Mouse (Mus musculus): ENCODE measurements around the gene Rin2. TPM values are rescaled to one million over a fixed set of nuclear protein-coding genes. Genes with fewer than 3 reads are reported as not detected.

Rin2 gene
- polyA plus RNA-seq, 1 experiment from 2014 or later = 1.7 TPM

GRCm38 (mm10) chr2:145873953-145874352 is 198.9 kb downstream of the Rin2 start:
- H3K9me3 ChIP-seq (replicated peaks) = no peaks in the 10 kb centered on the region
- DNase-seq (no peak), ATAC-seq (ENCODE audit: low read depth) (no peak)
- WGBS (ENCODE audit: insufficient replicate concordance) = 43% methylated on average over 1 of the region's 1 CpGs
- no peaks in the 10 kb centered on the region for H3K27me3 ChIP-seq
- H3K4me3 ChIP-seq (replicated peaks) = no peak overlapping the region
- H3K4me2 ChIP-seq = no peak overlapping the region
- H3K9ac ChIP-seq = no peak overlapping the region
- H3K4me1 ChIP-seq (replicated peaks) = no peaks in the 10 kb centered on the region
- H3K27ac ChIP-seq = no peak overlapping the region
- no peaks in the 10 kb centered on the region for H3K36me3 ChIP-seq

GRCm38 (mm10) chr2:145874879-145875482 is 200.0 kb downstream of the Rin2 start:
- Histone ChIP-seq H3K4me3 (replicated peaks) (no peak overlapping the region), H3K27me3 (no peaks in the 10 kb centered on the region), H3K36me3 (no peaks in the 10 kb centered on the region), H3K4me1 (replicated peaks) (no peaks in the 10 kb centered on the region), H3K9me3 (replicated peaks) (no peaks in the 10 kb centered on the region), H3K4me2 (no peak overlapping the region), H3K27ac (no peak overlapping the region), H3K9ac (no peak overlapping the region)
- 50% methylated on average over 3 of the region's 3 CpGs for WGBS (ENCODE audit: insufficient replicate concordance)
- DNase-seq (no peak), ATAC-seq (ENCODE audit: low read depth) (no peak)

GRCm38 (mm10) chr2:145877191-145877590 is 202.2 kb downstream of the Rin2 start:
- Histone ChIP-seq H3K4me3 (replicated peaks) (no peak overlapping the region), H3K4me1 (replicated peaks) (no peaks in the 10 kb centered on the region), H3K27ac (no peak overlapping the region), H3K9ac (no peak overlapping the region), H3K36me3 (no peaks in the 10 kb centered on the region), H3K27me3 (no peaks in the 10 kb centered on the region), H3K9me3 (replicated peaks) (no peaks in the 10 kb centered on the region; the same call in 1 of the 2 replicates), H3K4me2 (no peak overlapping the region)
- 76% methylated on average over 3 of the region's 3 CpGs for WGBS (ENCODE audit: insufficient replicate concordance)
- no peak for ATAC-seq (ENCODE audit: low read depth)
- DNase-seq = no peak

- Histone ChIP-seq H3K4me2 (no peak overlapping the region), H3K27ac (no peak overlapping the region), H3K27me3 (no peaks in the 10 kb centered on the region), H3K9me3 (replicated peaks) (no peaks in the 10 kb centered on the region; the same call in 1 of the 2 replicates), H3K9ac (no peak overlapping the region), H3K4me3 (replicated peaks) (no peak overlapping the region), H3K4me1 (replicated peaks) (peaks cover 15% of the 10 kb centered on the region; the same call in 1 of the 2 replicates), H3K36me3 (no peaks in the 10 kb centered on the region)
- 45% methylated on average over 11 of the region's 11 CpGs for WGBS (ENCODE audit: insufficient replicate concordance)
- ATAC-seq (ENCODE audit: low read depth) (no peak), DNase-seq (no peak)
Observed at GRCm38 (mm10) chr2:145880887-145881747, 206.1 kb downstream of the Rin2 start.

GRCm38 (mm10) chr2:145881932-145882331 is 206.9 kb downstream of the Rin2 start:
- Histone ChIP-seq H3K27ac (no peak overlapping the region), H3K9ac (no peak overlapping the region), H3K9me3 (replicated peaks) (no peaks in the 10 kb centered on the region; the same call in 1 of the 2 replicates), H3K4me1 (replicated peaks) (peaks cover 15% of the 10 kb centered on the region; the same call in 1 of the 2 replicates), H3K27me3 (no peaks in the 10 kb centered on the region), H3K4me2 (no peak overlapping the region), H3K4me3 (replicated peaks) (no peak overlapping the region), H3K36me3 (no peaks in the 10 kb centered on the region)
- ATAC-seq (ENCODE audit: low read depth) = no peak
- 71% methylated on average over 5 of the region's 5 CpGs for WGBS (ENCODE audit: insufficient replicate concordance)
- no peak for DNase-seq

GRCm38 (mm10) chr2:145882398-145882797 is 207.4 kb downstream of the Rin2 start:
- Histone ChIP-seq H3K4me3 (replicated peaks) (no peak overlapping the region), H3K9me3 (replicated peaks) (no peaks in the 10 kb centered on the region; the same call in 1 of the 2 replicates), H3K36me3 (no peaks in the 10 kb centered on the region), H3K27me3 (no peaks in the 10 kb centered on the region), H3K27ac (no peak overlapping the region), H3K4me2 (no peak overlapping the region), H3K4me1 (replicated peaks) (peaks cover 15% of the 10 kb centered on the region; the same call in 1 of the 2 replicates), H3K9ac (no peak overlapping the region)
- WGBS (ENCODE audit: insufficient replicate concordance) = 10% methylated on average over 2 of the region's 2 CpGs
- ATAC-seq (ENCODE audit: low read depth) (no peak), DNase-seq (no peak)

GRCm38 (mm10) chr2:145884036-145884912 is 209.3 kb downstream of the Rin2 start:
- WGBS (ENCODE audit: insufficient replicate concordance) = 22% methylated on average over 17 of the region's 17 CpGs
- Histone ChIP-seq H3K27ac (peak overlapping the region; percentile 39), H3K4me2 (no peak overlapping the region), H3K36me3 (no peaks in the 10 kb centered on the region), H3K9me3 (replicated peaks) (no peaks in the 10 kb centered on the region; the same call in 1 of the 2 replicates), H3K9ac (no peak overlapping the region), H3K27me3 (no peaks in the 10 kb centered on the region), H3K4me1 (replicated peaks) (peaks cover 15% of the 10 kb centered on the region; the same call in 1 of the 2 replicates), H3K4me3 (replicated peaks) (no peak overlapping the region)
- ATAC-seq (ENCODE audit: low read depth) = no peak
- no peak for DNase-seq

GRCm38 (mm10) chr2:145884913-145885785 is 210.1 kb downstream of the Rin2 start:
- Histone ChIP-seq H3K27ac (peak overlapping the region; percentile 39; the same call in 1 of the 2 replicates), H3K36me3 (no peaks in the 10 kb centered on the region), H3K9me3 (replicated peaks) (no peaks in the 10 kb centered on the region; the same call in 1 of the 2 replicates), H3K4me3 (replicated peaks) (no peak overlapping the region), H3K27me3 (no peaks in the 10 kb centered on the region), H3K9ac (no peak overlapping the region), H3K4me1 (replicated peaks) (peaks cover 15% of the 10 kb centered on the region; the same call in 1 of the 2 replicates), H3K4me2 (no peak overlapping the region)
- ATAC-seq (ENCODE audit: low read depth) (no peak), DNase-seq (no peak)
- WGBS (ENCODE audit: insufficient replicate concordance) = 54% methylated on average over 14 of the region's 14 CpGs

- H3K4me1 ChIP-seq (replicated peaks) = peaks cover 13% of the 10 kb centered on the region; the same call in 1 of the 2 replicates
- no peak overlapping the region for H3K4me3 ChIP-seq (replicated peaks)
- 49% methylated on average over 14 of the region's 14 CpGs for WGBS (ENCODE audit: insufficient replicate concordance)
- ATAC-seq (ENCODE audit: low read depth) (peak; percentile 45), DNase-seq (no peak)
- no peak overlapping the region for H3K4me2 ChIP-seq
- H3K36me3 ChIP-seq = no peaks in the 10 kb centered on the region
- peak overlapping the region; percentile 69 for H3K27ac ChIP-seq
- no peak overlapping the region for H3K9ac ChIP-seq
- no peaks in the 10 kb centered on the region for H3K9me3 ChIP-seq (replicated peaks)
- H3K27me3 ChIP-seq = no peaks in the 10 kb centered on the region
Observed at GRCm38 (mm10) chr2:145887937-145888765, 213.1 kb downstream of the Rin2 start.
